Mouse (Mus musculus) neutrophil, adult 59 days (primary cell): ENCODE results near the gene Hsh2d. TPM values are rescaled to one million over a fixed set of nuclear protein-coding genes. Genes with fewer than 3 reads are reported as not detected.

ENCODE experiments used
- total RNA-seq, 2 experiments: library from RNA; stranded (reverse); gene quantifications; 1 replicate in 1 of 2; 2 replicates in 1 of 2; pipeline ENCODE4 v1.2.4; 2023

Gene Hsh2d
- 10 to 100 TPM; 14.7 to 16.8 TPM for total RNA-seq

GRCm38 (mm10) chr8:72189417-72190214 lies at the start of gene Hsh2d:
TSS of gene Hsh2d (plus strand) at chr8:72189638.

GRCm38 (mm10) chr8:72160707-72161697 lies 28.4 kb upstream of the Hsh2d start, which contains the start of gene Rab8a:
TSS of gene Rab8a (plus strand) at chr8:72161200.

GRCm38 (mm10) chr8:72212751-72213150 lies 23.3 kb downstream of the Hsh2d start, which contains the start of gene Cib3:
TSS of gene Cib3 (minus strand) at chr8:72212837.

GRCm38 (mm10) chr8:72213536-72213935 lies 24.1 kb downstream of the Hsh2d start, which contains the start of gene Gm11034:
TSS of gene Gm11034 (minus strand) at chr8:72213636.

GRCm38 (mm10) chr8:72219541-72220363 lies 30.3 kb downstream of the Hsh2d start, which contains the start of gene Fam32a:
TSS of gene Fam32a (plus strand) at chr8:72219730.

GRCm38 (mm10) chr8:72239499-72240402 lies 50.3 kb downstream of the Hsh2d start, which contains the start of gene Ap1m1:
TSS of gene Ap1m1 (plus strand) at chr8:72240018.

Other genes starting within 250 kb of the Hsh2d start
- 1 to 10 TPM; 7.5 to 9.4 TPM for gene Zfp961, start 238.6 kb upstream of the Hsh2d start, total RNA-seq
- 100 to 1,000 TPM; 261 to 276 TPM for gene Cyp4f18, start 180.0 kb upstream of the Hsh2d start, total RNA-seq
- gene Olfr372, start 148.4 kb upstream of the Hsh2d start, total RNA-seq = 1 to 10 TPM in 1 of 2 experiments, under 1 TPM in 1; 0.51 to 1.2 TPM
- under 1 TPM; 0.67 to 0.77 TPM for gene Olfr373, start 106.5 kb upstream of the Hsh2d start, total RNA-seq
- gene Olfr374, start 82.6 kb upstream of the Hsh2d start, total RNA-seq = under 1 TPM; 0.18 to 0.73 TPM
- gene Tpm4, start 54.7 kb upstream of the Hsh2d start, total RNA-seq = 100 to 1,000 TPM; 197 to 224 TPM
- gene Rab8a, start 28.4 kb upstream of the Hsh2d start, total RNA-seq = 100 to 1,000 TPM; 114 to 132 TPM
- gene Cib3, start 23.2 kb downstream of the Hsh2d start, total RNA-seq = under 1 TPM in 1 of 2 experiments, not detected in 1; 0.29 TPM
- not detected for gene Gm11034, start 24.0 kb downstream of the Hsh2d start, total RNA-seq
- 100 to 1,000 TPM; 100 to 104 TPM for gene Fam32a, start 30.1 kb downstream of the Hsh2d start, total RNA-seq
- 100 to 1,000 TPM; 146 to 149 TPM for gene Ap1m1, start 50.4 kb downstream of the Hsh2d start, total RNA-seq
- 10 to 100 TPM; 76.5 to 81.0 TPM for gene Gm10282, start 115.6 kb downstream of the Hsh2d start, total RNA-seq
- 1,000 to 10,000 TPM; 1,455 to 2,115 TPM for gene Klf2, start 129.4 kb downstream of the Hsh2d start, total RNA-seq
- gene Eps15l1, start 231.8 kb downstream of the Hsh2d start, total RNA-seq = 10 to 100 TPM; 54.1 to 62.4 TPM